Mouse (Mus musculus) spleen, adult 2 months (tissue): ENCODE measurements around the gene Fgfr2. TPM values are rescaled to one million over a fixed set of nuclear protein-coding genes. Genes with fewer than 3 reads are reported as not detected.

Source experiments
- DNase-seq, 2 experiments: peaks; one replicate each; pipeline versions ENCODE4 v3.0.0 to v3.0.0-alpha.2; 2012 to 2021; ENCODE audit warnings: low spot score in 2 of 2, low read depth in 1 of 2
- H3K27ac ChIP-seq: fragments of 200-500 bp; 2 replicates; pipeline ENCODE4 v1.5.1; 2012; ENCODE audit warnings: low read length, inconsistent platforms; ENCODE audit not compliant: insufficient read depth
- H3K27me3 ChIP-seq: fragments of 200-500 bp; 2 replicates; pipeline ENCODE4 v1.6.1; 2012; ENCODE audit warnings: mild to moderate bottlenecking, moderate library complexity, low read length, inconsistent platforms; ENCODE audit not compliant: control insufficient read depth, insufficient read depth
- H3K36me3 ChIP-seq: fragments of 200-500 bp; 2 replicates; pipeline ENCODE4 v1.6.1; 2012; ENCODE audit warnings: mild to moderate bottlenecking, low read length, inconsistent platforms; ENCODE audit not compliant: control insufficient read depth, insufficient read depth
- H3K4me1 ChIP-seq: fragments of 200-500 bp; 2 replicates; pipeline ENCODE4 v1.6.1; 2011; ENCODE audit warnings: inconsistent platforms; ENCODE audit not compliant: control insufficient read depth, insufficient read depth, insufficient read length
- H3K4me3 ChIP-seq: fragments of 200-500 bp; 2 replicates; pipeline ENCODE4 v1.5.1; 2011; ENCODE audit warnings: mild to moderate bottlenecking, inconsistent platforms; ENCODE audit not compliant: insufficient read depth, insufficient read length; ENCODE audit errors: extremely low read depth
- CTCF ChIP-seq: fragments of 200-500 bp; IDR thresholded peaks from 2 replicates; pipeline ENCODE4 v1.5.1; 2011; ENCODE audit warnings: mild to moderate bottlenecking, inconsistent platforms; ENCODE audit not compliant: insufficient read depth, insufficient read length, insufficient replicate concordance; ENCODE audit errors: extremely low read depth
- POLR2A ChIP-seq: fragments of 200-500 bp; IDR thresholded peaks from 2 replicates; pipeline ENCODE4 v1.6.1; 2011; ENCODE audit warnings: low read depth, low read length, inconsistent platforms
- WGBS: fragments of 180-500 bp; shearing (Covaris S2); methylation state at CpG from one replicate; pipeline ENCODE4 v1.1.7; 2018; 5-methylcytosine and 5-hydroxymethylcytosine counted together
- polyA plus RNA-seq: library from polyadenylated mRNA; depleted of rRNA; stranded (reverse); fragments of >200 nt; gene quantifications from 2 replicates; pipeline ENCODE4 v1.2.3, GENCODE M21; 2012; rRNA removed

Gene Fgfr2
- 1.6 TPM in 2 replicates for polyA plus RNA-seq

DNA sequence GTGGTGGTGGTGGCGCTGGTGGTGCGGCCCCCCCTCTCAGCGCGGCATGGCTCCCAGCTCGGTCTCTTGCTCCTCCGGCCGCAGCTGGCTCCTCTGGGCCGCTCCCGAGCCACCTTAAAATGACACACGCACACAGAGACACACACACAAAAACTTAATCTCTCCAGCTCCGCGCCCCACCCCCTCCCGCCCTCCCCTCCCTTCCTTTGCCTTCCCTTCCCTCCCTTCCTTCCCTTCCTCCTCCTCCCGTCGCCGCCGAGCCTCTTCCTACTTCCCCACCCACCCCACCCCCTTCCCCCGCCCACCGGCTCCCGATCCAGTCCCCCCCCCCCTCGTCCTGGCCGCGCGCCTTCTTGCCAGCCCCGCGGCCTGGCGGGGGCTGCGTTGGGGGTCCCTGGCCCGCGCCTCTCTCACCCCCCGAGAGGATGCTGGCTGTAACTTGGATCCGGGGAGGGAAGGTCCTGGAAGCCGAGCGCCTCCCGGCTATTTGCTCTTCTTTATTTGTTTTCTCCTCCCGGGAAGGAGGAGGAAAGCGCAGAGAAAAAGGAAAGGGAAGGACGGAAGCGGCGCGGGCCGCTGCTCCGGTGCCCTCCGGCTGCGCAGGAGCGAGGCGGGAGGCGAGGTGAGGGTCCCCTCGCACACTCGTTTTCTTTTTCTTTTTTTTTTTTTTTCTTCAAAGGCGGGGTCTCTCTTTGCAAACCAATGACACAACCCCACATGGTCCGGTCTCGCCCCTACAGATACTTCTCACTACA lies at the start of gene Fgfr2:
Gene Fgfr2 (minus strand): TSS at position 107 of the 755 bp plus-strand sequence.
- Histone ChIP-seq H3K36me3 (no peaks in the 10 kb centered on the region), H3K27me3 (peaks cover 20% of the 10 kb centered on the region), H3K4me3 (peak within 1 kb of the TSS; percentile 59), H3K27ac (peak within 1 kb of the TSS; percentile 61), H3K4me1 (peaks cover 8% of the 10 kb centered on the region; the same call in 1 of the 2 replicates)
- WGBS, result 0% methylated on average over 40 of the region's 53 CpGs
- TF ChIP-seq CTCF (no peak), POLR2A (no peak)
- no peak for DNase-seq

DNA sequence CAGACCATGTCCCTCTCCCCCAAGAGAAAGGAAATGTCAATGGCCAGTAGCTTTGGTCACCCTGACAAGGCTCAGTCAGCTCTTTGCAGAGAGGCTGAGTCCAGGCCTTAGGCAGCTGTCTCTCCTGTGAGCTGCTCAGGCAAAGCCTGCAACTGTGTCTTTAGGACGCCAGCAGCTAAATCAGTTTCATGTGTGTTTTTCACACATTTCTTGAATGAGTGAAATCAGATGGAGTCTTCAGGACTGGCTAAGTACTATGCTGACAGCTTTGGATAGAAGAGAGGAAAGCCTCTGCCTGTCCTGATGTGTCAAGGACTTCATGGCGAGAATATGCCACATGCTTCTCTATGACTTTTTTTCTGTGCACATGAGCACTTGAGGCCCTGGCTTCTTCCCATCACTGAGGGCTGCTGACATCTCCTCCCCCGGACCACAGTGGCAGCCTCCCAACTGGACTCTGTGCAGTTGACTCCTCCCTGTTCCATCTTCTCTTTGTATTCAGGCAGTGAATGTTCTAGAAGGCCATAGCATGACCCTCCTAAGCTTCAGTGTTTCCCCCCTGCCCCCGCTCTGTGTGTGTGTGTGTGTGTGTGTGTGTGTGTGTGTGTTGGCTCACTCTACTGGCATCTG lies 48.4 kb upstream of the Fgfr2 start:
- no peak for DNase-seq
- 82% methylated on average over 4 of the region's 4 CpGs for WGBS

DNA sequence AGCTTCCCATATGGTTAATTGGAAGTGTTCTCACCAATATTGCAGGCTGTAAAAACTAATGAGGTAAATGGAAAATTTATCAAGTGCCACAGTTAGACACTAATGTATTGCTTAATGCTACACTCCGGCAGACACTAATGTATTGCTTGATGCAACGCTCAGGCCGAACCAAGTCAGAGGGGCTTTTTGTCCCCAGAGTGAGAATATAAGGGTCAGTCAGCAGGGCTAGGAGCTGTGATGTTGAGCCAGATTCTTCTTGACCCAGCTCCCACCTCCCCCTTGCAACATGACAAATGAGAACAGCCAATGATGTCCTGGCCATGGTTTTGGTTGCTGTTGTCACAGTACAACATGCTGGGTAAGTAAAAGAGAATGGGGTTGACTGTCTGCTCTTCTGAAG lies 45.8 kb upstream of the Fgfr2 start:
- 95% methylated on average over 3 of the region's 3 CpGs for WGBS
- Histone ChIP-seq H3K36me3 (no peaks in the 10 kb centered on the region), H3K4me3 (no peak overlapping the region), H3K27me3 (no peaks in the 10 kb centered on the region), H3K4me1 (no peaks in the 10 kb centered on the region), H3K27ac (no peak overlapping the region)
- TF ChIP-seq POLR2A (no peak), CTCF (no peak)
- DNase-seq, result no peak

More for the DNA sequence above, 48.4 kb upstream of the Fgfr2 start:
- TF ChIP-seq POLR2A, result no peak
- TF ChIP-seq CTCF, result no peak
- Histone ChIP-seq H3K27ac (no peak overlapping the region), H3K4me3 (no peak overlapping the region), H3K36me3 (no peaks in the 10 kb centered on the region), H3K4me1 (no peaks in the 10 kb centered on the region), H3K27me3 (no peaks in the 10 kb centered on the region)

DNA sequence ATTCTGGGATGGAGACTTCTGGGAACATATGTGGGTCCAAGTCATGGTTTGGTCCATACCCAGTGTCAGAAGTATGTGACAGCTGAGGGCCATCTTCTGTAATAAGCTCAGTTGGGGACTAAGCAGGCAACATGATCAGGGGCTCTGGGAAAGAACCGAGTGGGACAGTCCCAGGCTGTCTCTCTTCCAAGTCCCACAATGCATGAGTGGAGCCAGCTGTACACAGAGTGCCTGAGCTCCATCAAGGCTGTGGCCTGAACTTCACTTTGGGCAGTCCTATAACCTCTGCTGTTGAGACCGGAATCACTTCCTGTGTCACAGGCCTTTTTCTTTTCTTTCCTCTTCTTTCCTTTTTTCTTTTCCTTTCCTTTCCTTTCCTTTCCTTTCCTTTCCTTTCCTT lies 44.8 kb upstream of the Fgfr2 start:
- WGBS, result 84% methylated on average over 2 of the region's 2 CpGs
- Histone ChIP-seq H3K36me3 (no peaks in the 10 kb centered on the region), H3K27me3 (no peaks in the 10 kb centered on the region), H3K27ac (no peak overlapping the region), H3K4me1 (no peaks in the 10 kb centered on the region), H3K4me3 (no peak overlapping the region)
- no peak for TF ChIP-seq POLR2A
- TF ChIP-seq CTCF, result no peak
- DNase-seq, result no peak

DNA sequence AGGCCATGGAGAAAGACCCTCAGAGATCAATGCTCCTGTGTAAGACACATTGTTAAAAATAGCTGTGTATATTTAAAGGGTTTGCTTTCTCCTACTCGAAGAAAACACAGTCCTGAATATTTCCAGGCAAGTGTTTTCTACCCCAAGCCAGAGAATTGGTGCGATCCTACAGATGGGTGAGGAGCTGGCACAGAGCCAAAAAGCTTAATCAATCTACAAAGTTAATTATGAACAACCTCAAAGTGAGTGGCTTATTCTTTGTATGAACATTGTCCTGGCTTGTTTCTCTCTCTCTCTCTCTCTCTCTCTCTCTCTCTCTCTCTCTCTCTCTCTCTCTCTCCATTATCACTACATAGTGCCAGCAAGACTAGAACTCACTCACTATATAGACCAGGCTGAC lies 41.6 kb upstream of the Fgfr2 start:
- Histone ChIP-seq H3K4me3 (no peak overlapping the region), H3K27ac (no peak overlapping the region), H3K27me3 (no peaks in the 10 kb centered on the region), H3K36me3 (no peaks in the 10 kb centered on the region), H3K4me1 (no peaks in the 10 kb centered on the region)
- DNase-seq, result no peak
- TF ChIP-seq POLR2A, result no peak
- no peak for TF ChIP-seq CTCF
- 50% methylated on average over 2 of the region's 2 CpGs for WGBS

DNA sequence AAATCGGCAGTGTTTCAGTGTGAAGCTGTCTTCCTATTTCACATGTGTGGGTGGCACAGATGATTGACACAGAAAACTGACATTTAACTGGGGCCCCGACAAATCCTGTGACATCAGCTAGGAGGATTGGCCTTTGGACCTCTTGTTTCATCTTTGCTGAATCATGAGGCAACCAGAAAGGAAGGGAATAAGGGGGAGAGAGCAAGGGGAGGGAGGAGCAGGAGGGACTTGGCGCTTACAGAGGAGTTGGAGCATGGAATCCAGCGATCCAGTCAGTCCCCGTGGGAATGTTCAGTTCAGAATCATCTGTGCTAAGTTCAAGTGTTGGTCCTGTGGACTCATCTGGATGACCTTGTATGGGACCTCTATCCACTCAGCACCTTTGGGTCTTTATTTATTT lies 39.9 kb upstream of the Fgfr2 start:
- H3K4me1 ChIP-seq, result no peaks in the 10 kb centered on the region
- no peaks in the 10 kb centered on the region for H3K27me3 ChIP-seq
- no peak overlapping the region for H3K27ac ChIP-seq
- 63% methylated on average over 5 of the region's 5 CpGs for WGBS
- no peaks in the 10 kb centered on the region for H3K36me3 ChIP-seq
- TF ChIP-seq CTCF (no peak), POLR2A (no peak)
- no peak for DNase-seq
- no peak overlapping the region for H3K4me3 ChIP-seq

DNA sequence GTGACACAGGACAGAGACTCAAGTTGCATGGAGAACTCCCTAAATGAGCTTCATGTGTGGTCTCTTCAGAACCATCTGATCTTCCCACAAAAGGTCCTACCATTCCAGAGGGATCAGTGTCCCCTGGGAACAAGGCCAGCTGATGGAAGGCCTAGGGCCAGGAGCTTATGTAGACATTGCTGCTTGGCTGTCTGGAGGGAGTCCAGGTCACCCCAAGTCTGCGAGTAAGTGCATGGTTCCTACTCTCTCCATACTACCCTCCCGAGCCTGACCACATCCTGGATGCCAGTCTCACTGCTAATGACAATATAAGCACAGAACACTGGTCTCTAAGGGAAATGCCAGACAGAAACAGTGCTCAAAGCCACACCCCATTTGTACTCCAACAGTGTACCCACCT lies 39.0 kb upstream of the Fgfr2 start:
- no peak overlapping the region for H3K27ac ChIP-seq
- TF ChIP-seq CTCF, result no peak
- TF ChIP-seq POLR2A, result no peak
- no peak overlapping the region for H3K4me3 ChIP-seq
- no peaks in the 10 kb centered on the region for H3K36me3 ChIP-seq
- no peaks in the 10 kb centered on the region for H3K4me1 ChIP-seq
- no peak for DNase-seq
- 0% methylated on average over 2 of the region's 2 CpGs for WGBS
- no peaks in the 10 kb centered on the region for H3K27me3 ChIP-seq
